Comparison of ENCODE assay signal across 18 mouse cellular contexts in genomic region chr4:55624779-55625178, GRCm38 (mm10).
"Had no signal": no experiment of that assay in that cellular context is flagged by ENCODE, and none has a peak within 500 bp of the region (broad histone marks: within the 10 kb centered on the region; RNA-seq: fewer than 3 reads in every experiment).

No protein-coding gene starts in this region.

- H3K9ac ChIP-seq: lung, embryonic 14.5 days; midbrain, embryonic 12.5 days; neural tube, embryonic 13.5 days; neural tube, embryonic 15.5 days; stomach, embryonic 15.5 days had no signal

- H3K4me2 ChIP-seq: lung, embryonic 14.5 days; midbrain, embryonic 12.5 days; neural tube, embryonic 13.5 days; neural tube, embryonic 15.5 days; stomach, embryonic 15.5 days had no signal

- H3K36me3 ChIP-seq: midbrain, embryonic 10.5 days; midbrain, embryonic 12.5 days; neural tube, embryonic 13.5 days; neural tube, embryonic 15.5 days; stomach, embryonic 15.5 days had no signal

- H3K27me3 ChIP-seq: midbrain, embryonic 12.5 days; neural tube, embryonic 13.5 days; neural tube, embryonic 15.5 days; stomach, embryonic 15.5 days had no signal

- H3K9me3 ChIP-seq: midbrain, embryonic 10.5 days; midbrain, embryonic 12.5 days; neural tube, embryonic 13.5 days; neural tube, embryonic 15.5 days; stomach, embryonic 15.5 days had no signal

- ATAC-seq: midbrain, embryonic 16.5 days had no signal

- H3K27ac ChIP-seq: midbrain, embryonic 10.5 days; midbrain, embryonic 12.5 days; neural tube, embryonic 13.5 days; neural tube, embryonic 15.5 days; stomach, embryonic 15.5 days; stomach, postnatal 0 days had no signal

- H3K4me3 ChIP-seq: midbrain, embryonic 10.5 days; midbrain, embryonic 12.5 days; myocyte; neural tube, embryonic 13.5 days; neural tube, embryonic 15.5 days; stomach, embryonic 15.5 days had no signal

- DNase-seq: lung, adult 18-20 months; lung, embryonic 14.5 days; lung, postnatal 10 days; lung, postnatal 4 days; midbrain, embryonic 14.5 days; retina, postnatal 1 day; right cerebral cortex, adult 18-20 months; thymus, adult 2 months; thymus, postnatal 25 days; thymus, postnatal 4 days had no signal

- H3K4me1 ChIP-seq: midbrain, embryonic 10.5 days; midbrain, embryonic 12.5 days; neural tube, embryonic 13.5 days; neural tube, embryonic 15.5 days; stomach, embryonic 15.5 days had no signal
